Mouse (Mus musculus) liver, postnatal 0 days (tissue): ENCODE measurements around the gene Morn4.

Experiments
- CTCF ChIP-seq: sonication (generic); IDR thresholded peaks from 2 replicates; pipeline ENCODE4 v1.5.1; 2016; ENCODE audit warnings: antibody characterized with exemption, low read depth
- EP300 ChIP-seq: IDR thresholded peaks from 2 replicates; pipeline ENCODE4 v1.6.1; 2016; ENCODE audit warnings: antibody characterized with exemption, low read depth, mild to moderate bottlenecking

DNA sequence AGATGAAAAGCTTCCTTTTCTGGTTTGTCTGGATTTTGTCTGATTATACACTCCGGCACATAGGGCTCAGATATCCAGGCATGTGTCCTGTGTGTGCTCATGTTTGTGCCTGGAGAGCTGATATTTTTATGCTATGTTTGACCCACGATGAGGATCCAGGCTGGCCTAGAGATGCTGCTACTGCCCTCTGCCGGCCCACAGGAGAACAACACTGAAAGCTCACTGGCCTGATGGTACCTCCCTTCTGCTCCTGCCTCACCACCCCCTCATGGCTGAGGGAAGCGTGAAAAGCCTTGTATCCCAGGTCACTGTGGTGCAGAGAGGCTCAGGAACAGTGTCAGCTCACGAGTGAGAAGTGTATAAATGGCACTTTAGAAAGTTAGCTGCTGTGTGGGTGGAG, 60.0 kb downstream of the Morn4 start:
- TF ChIP-seq CTCF (peak; percentile 97), EP300 (no peak)
